Mouse (Mus musculus) lung, adult 2 months (tissue): ENCODE data around the gene Csf2rb. TPM values are rescaled to one million over a fixed set of nuclear protein-coding genes. Genes with fewer than 3 reads are reported as not detected.
"Not testable (repeated sequence)": the region's sequence is repeated elsewhere in the genome, so short reads cannot be mapped to it uniquely, and the experiment has no call there.

Source experiments
- DNase-seq: peaks from one replicate; pipeline ENCODE4 v3.0.0; 2022
- H3K4me1 ChIP-seq: fragments of 200-500 bp; 2 replicates; pipeline ENCODE4 v1.6.1; 2011; ENCODE audit warnings: low read length; ENCODE audit not compliant: control insufficient read depth, insufficient read depth
- H3K4me3 ChIP-seq: fragments of 200-500 bp; replicated peaks from 2 replicates; pipeline ENCODE3; 2011; ENCODE audit warnings: low read depth, mild to moderate bottlenecking, control low read depth, low read length; ENCODE audit errors: extremely low read depth
- CTCF ChIP-seq: fragments of 200-500 bp; IDR thresholded peaks from 2 replicates; pipeline ENCODE4 v1.5.1; 2011; ENCODE audit warnings: mild to moderate bottlenecking, low read length, control low read depth; ENCODE audit not compliant: insufficient read depth
- POLR2A ChIP-seq: fragments of 200-500 bp; IDR thresholded peaks from 2 replicates; pipeline ENCODE4 v1.6.1; 2011; ENCODE audit warnings: low read depth, mild to moderate bottlenecking, control low read depth, low read length, borderline replicate concordance; ENCODE audit errors: extremely low read depth
- WGBS: fragments of 180-500 bp; shearing (Covaris S2); methylation state at CpG from one replicate; pipeline ENCODE4 v1.1.7; 2018; 5-methylcytosine and 5-hydroxymethylcytosine counted together
- polyA plus RNA-seq: library from polyadenylated mRNA; depleted of rRNA; stranded (reverse); fragments of >200 nt; gene quantifications from 2 replicates; pipeline ENCODE4 v1.2.3, GENCODE M21; 2012; rRNA removed

Gene Csf2rb
- 27.2 and 27.4 TPM in 2 replicates for polyA plus RNA-seq

DNA sequence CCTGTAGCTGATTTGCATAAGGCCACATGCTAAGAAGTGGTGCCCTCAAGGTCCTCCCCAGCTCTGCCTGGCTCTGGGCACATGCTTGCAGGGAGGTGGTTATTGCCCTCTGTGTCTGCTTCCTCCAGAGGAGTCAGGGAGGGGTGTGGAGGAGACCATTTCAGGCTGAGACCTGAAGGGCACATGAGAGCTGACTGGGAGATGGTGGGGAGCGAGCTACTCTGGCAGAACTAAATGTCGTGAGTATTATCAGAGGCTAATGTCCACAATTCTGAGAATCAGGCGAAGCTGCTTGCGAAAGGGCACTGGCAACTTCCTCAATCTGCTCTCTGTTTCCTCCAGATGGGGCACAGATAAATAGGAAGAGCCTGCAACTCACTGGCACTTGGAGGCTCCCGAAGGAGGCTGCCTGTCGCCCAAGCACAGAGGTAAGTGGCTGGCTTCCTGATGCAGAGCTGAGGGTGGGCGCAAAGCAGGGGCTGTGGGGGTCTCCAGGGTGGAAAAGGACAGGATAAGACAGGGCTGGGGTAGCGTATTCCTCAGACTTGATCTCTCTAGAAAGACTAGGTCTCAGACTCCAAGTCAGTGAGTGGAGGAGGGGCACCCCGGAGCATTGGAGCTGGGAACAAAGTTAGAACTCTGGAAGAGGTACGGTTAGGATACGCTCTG is at the start of gene Csf2rb:
Gene Csf2rb (plus strand): TSS at position 82 of the 669 bp plus-strand sequence.
- H3K4me3 ChIP-seq = peak within 1 kb of the TSS; percentile 12
- TF ChIP-seq POLR2A (no peak), CTCF (no peak)
- WGBS = 42% methylated on average over 11 of the region's 11 CpGs
- DNase-seq = no peak
- H3K4me1 ChIP-seq = no peaks in the 10 kb centered on the region

GRCm38 (mm10) chr15:78278308-78278707 is 47.2 kb upstream of the Csf2rb start:
- no peaks in the 10 kb centered on the region for H3K4me1 ChIP-seq
- DNase-seq = no peak
- H3K4me3 ChIP-seq = no peak overlapping the region
- TF ChIP-seq CTCF = no peak
- TF ChIP-seq POLR2A = no peak
- 46% methylated on average over 2 of the region's 2 CpGs for WGBS

DNA sequence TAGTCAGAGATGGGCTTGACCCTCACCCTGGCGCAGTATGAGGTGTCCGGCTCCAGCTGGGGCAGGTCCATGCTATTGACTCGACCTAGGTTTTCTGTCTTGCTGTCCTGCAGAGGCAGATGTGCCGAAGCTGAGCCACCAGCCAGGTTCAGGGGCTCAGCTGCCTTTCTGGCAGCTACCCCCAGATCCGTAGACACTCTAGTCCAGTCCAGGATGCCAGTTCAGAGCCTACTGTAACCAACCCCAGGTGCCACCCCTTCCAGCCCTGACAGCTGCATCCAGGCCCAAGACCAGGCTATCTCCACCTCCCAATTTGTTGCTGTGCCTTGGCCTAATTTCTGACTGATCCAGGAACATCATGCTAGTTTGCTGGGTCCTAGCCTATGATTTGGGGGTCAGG is 37.6 kb upstream of the Csf2rb start:
- H3K4me1 ChIP-seq = no peaks in the 10 kb centered on the region
- no peak overlapping the region for H3K4me3 ChIP-seq
- DNase-seq = no peak
- WGBS = 90% methylated on average over 5 of the region's 5 CpGs
- TF ChIP-seq POLR2A = no peak
- TF ChIP-seq CTCF = no peak

DNA sequence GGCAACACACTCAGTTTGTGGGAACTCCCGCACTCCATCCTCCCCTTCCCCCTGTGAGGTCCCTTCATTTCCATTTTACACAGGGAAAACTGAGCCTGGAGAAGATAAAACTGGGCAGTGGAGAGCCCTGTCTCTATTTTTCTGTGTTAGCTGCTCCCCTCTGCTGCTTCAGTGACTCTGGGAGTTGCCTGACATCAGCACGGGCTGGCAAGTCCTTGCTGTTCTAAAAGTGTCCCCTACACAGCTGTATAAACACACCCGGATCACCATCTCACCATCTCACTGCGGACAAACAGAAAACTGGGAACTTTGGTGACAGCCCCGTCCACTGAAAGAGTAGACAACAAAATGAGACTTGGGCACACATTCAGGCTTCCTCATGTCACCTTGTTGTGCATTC is 35.8 kb upstream of the Csf2rb start:
- H3K4me3 ChIP-seq, H3K4me1 ChIP-seq, DNase-seq: not testable (repeated sequence)
- WGBS = 43% methylated on average over 5 of the region's 5 CpGs

DNA sequence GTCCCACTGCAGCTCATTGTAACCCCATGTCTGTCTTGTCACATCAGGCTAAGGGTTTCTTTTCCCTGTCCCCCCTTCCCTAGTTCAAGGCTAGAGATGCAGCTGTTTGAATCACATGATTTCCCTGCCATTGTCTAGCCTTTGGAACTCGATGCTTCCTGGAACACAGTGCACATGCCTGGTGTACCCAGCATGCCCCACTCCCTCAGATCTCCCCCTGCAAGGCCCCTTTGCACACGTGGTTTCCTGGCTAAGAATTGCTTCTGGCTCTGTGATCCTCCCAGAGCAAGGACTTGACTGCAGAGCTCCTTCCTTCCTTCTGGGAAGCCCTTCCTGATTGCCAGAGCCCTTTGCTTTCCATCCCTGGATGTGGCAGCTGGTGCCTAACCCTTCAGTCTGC is 32.3 kb upstream of the Csf2rb start:
- 3% methylated on average over 2 of the region's 2 CpGs for WGBS
- not testable (repeated sequence) for H3K4me1 ChIP-seq, DNase-seq, H3K4me3 ChIP-seq

GRCm38 (mm10) chr15:78293716-78294115 is 31.8 kb upstream of the Csf2rb start:
- DNase-seq = no peak
- no peaks in the 10 kb centered on the region for H3K4me1 ChIP-seq
- TF ChIP-seq CTCF (no peak), POLR2A (no peak)
- 79% methylated on average over 4 of the region's 4 CpGs for WGBS
- no peak overlapping the region for H3K4me3 ChIP-seq

DNA sequence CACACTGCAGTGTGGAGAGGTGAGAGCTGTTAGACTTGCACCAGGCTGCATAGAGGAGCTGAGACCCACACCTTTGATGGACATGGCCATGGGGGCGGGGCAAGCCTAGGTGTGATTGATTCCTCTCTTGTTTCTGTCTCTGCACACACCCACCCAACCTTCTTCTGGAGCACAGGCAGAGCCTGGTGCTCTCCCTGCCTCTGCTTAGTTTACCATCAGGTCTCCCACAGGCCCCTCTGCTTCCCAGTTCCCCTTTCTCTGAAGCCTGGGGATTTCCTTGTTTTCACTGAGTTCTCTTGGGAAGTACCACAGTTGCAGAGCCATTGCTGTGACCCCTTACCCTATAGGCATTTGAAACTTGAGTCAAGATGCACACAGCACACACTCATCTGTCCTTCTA is 27.0 kb upstream of the Csf2rb start:
- no peak for DNase-seq
- Histone ChIP-seq H3K4me1 (no peaks in the 10 kb centered on the region), H3K4me3 (no peak overlapping the region)
- no peak for TF ChIP-seq POLR2A
- no peak for TF ChIP-seq CTCF
- WGBS = 83% methylated on average over 1 of the region's 1 CpGs

DNA sequence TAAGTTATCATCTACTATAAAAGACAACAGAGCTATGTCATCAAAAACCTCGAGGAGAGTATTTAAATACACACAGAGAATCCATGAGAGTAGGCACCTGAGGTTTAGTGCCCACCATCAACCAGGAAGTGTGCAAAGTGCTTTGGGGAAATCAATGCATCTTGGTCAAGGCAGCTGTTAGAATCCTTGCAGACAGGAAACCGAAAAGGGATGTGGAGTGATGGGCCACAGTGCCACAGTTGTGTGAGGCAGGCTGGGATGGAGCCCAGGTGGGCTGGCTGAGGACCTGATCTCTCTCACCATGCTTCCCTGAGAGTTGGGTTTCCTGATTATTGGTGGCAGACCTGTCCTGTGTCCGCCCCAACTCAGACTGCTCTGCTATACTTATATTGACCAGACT is 25.9 kb upstream of the Csf2rb start:
- no peak overlapping the region for H3K4me3 ChIP-seq
- no peaks in the 10 kb centered on the region for H3K4me1 ChIP-seq
- TF ChIP-seq POLR2A = no peak
- TF ChIP-seq CTCF = no peak
- no peak for DNase-seq
- WGBS = 70% methylated on average over 3 of the region's 3 CpGs

- no peak for TF ChIP-seq CTCF
- TF ChIP-seq POLR2A = no peak
- Histone ChIP-seq H3K4me1 (no peaks in the 10 kb centered on the region), H3K4me3 (no peak overlapping the region)
- DNase-seq = no peak
Measured at GRCm38 (mm10) chr15:78300773-78301172, 24.8 kb upstream of the Csf2rb start.

- no peaks in the 10 kb centered on the region for H3K4me1 ChIP-seq
- no peak overlapping the region for H3K4me3 ChIP-seq
- TF ChIP-seq CTCF (no peak), POLR2A (no peak)
- WGBS = 97% methylated on average over 4 of the region's 4 CpGs
- DNase-seq = no peak
Measured at GRCm38 (mm10) chr15:78302718-78303117, 22.8 kb upstream of the Csf2rb start.
